Mouse (Mus musculus) layer of hippocampus, postnatal 36 days (tissue): Measurements from ENCODE around the gene Zdhhc14. TPM values are rescaled to one million over a fixed set of nuclear protein-coding genes. Genes with fewer than 3 reads are reported as not detected.

ENCODE experiments used
- DNase-seq, 2 experiments: peaks; one replicate each; pipeline ENCODE4 v3.0.0; 2022
- total RNA-seq, 2 experiments: library from RNA; stranded (reverse); gene quantifications; 2 replicates each; pipeline ENCODE4 v1.2.3; 2021

Gene Zdhhc14
- total RNA-seq, 2 experiments from 2014 or later = 48.7 to 51.8 TPM

DNA sequence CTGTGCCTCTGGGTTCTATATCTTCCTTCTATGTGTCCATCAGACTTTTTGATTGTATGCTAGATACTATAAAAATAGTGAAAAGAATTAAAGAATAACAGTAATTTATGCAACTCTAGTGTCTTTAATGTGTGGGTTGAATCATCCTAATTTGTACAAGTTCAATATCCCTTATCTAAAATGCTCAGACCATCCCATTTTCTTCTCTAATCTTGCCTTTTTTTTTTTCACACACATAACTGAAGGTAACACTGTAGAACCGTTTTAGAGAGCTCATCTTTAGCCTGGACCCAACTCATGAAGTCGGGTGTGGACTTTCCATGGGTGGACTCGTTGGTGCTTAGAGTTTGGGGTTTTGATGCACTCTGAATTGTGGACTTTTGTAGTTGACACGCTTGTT lies 12.6 kb downstream of the Zdhhc14 start:
- no peak for DNase-seq

DNA sequence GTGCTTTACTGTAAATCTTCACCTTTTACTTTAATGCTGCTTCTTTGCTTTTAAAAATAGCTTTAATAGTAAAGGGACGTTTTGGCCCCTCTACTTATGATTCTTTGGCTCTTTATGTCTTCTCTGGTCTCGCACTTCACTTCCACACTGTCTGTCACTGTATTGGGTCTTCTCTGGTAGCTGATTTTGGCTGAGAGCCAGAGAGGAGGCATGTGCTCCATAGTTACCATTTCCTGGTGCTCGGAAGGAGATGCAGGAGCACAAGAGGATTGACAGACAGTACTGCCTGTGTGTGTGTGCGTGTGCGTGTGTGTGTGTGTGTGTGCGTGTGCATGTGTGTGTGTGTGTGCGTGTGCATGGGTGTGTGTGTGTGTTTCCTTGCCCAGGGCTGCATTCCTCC lies 14.2 kb downstream of the Zdhhc14 start:
- no peak for DNase-seq

DNA sequence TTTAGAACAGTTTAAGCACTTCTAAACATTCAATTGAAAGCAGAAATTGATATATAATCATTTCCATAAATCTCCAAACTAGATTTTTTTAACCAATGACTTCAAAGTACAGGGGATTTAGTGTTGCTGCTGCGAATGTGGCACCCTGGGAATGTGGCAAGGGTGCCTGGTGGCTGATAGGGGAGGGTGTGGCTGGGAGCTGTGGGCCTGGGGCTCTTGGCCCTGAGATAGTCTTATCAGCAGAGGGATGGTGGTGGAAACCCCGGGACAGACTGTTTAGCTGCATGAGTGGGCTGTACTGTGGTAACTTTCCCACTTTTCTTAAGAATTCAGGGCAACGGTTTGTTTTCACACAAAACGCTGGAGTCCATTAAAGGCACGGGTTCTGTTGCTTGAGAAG lies 14.6 kb downstream of the Zdhhc14 start:
- no peak for DNase-seq

DNA sequence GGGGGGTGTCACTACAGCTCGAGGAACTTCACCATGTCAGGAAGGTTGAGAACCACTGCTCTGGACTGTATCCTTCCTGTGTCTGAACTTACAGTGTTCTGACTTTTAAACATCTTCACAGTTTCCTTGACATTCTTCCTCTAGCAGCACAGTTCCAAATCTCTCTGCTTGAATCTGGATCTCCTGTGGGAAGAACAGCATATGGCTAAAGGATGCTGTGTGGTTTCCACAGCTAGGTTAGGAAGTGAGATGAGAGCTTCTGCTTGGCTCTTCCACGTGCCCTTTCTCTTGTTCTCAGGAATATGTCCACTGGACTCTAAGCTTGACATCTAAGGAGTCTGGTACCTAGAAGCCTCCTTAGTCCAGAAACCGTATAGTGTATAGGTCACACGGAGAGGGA lies 15.7 kb downstream of the Zdhhc14 start:
- no peak for DNase-seq

DNA sequence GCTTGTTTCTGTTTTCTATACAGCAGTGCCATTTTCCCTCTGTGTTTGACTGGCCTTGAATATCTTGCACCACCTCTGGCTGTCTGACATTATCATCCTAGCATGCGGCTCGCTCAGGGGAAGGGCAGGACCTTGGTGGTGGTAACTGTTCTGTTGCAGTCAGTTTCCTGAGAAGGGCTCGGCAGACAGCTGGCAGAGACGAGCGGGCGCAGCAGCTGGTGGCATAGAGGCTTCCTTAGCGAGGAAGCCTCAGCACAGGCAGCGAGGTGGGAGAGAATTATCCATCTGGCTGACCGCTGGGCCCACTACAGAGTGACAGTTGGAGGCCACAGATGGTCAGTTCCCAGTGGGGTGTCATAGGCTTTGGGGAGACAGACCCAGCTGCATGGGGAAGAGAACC lies 18.2 kb downstream of the Zdhhc14 start:
- no peak for DNase-seq

DNA sequence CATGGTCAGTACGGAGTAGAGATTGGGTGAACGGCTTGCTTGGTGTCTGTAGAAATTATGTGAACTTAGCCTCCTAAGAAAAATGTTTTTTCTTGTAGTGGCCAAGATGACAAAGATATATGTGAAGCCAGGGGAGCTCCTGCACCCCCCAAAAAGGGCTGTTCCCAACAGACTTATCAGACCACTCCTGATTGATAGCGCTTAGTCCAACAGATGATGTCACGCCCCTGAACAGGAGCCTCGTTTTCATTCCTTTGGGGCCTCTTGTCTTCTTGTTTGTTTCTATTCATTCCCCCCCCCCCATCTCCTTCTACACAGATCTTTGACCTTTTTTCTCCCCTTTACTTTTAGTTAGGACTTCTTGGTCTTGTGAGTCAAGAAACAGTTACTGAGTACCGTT lies 19.4 kb downstream of the Zdhhc14 start:
- DNase-seq = no peak

DNA sequence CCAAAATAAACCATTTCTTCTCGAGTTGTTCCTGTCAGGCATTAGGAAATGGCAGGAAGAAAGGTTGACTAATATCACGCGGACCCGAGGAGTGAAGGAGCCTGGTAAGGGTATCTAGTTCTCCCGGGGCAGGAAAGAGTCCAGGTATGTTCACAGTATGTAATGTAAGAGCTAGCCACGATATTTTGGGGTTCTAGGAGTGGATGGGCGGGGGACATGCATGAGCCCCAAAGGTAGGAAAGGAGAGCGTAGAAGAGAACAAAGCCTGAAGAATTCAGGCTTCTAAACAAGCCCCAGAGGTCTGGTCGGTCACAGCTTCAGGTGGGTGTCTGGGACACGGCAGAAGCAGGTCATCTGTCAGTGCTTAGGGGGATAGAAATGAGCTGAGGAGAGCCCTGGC lies 27.1 kb downstream of the Zdhhc14 start:
- no peak for DNase-seq

DNA sequence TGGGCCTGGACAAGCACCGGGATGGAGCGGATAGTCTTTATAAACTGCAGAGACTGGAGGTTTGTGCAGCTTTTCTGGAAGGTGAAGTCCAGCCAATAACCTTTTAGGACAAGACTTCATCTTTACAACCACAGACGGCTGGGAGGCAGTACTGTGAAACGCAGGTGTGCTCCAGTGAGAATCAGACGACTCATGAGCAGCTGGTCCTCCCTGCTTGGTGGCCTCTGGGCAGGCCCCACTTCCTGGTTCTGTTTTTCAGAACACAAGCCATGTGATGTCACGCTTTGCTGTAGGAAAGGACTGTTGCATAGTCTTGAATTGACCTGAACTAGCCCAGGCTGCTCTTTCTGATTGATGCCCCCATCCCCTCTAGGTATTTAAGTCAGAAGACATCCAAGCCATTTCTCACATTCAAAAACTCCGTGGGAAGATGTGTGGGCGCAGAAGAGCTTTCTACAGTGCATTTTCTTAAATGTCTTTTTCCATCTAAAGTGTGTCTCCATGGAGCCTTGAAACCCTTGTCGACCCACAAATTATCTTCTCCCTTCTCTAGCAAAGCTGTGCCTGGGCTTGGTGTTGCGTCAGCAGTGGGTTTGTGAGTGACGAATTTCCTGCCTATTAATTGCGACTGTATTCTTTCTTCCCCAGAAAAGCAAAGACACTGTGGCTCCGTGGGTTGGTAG lies 27.7 kb downstream of the Zdhhc14 start:
- no peak for DNase-seq

DNA sequence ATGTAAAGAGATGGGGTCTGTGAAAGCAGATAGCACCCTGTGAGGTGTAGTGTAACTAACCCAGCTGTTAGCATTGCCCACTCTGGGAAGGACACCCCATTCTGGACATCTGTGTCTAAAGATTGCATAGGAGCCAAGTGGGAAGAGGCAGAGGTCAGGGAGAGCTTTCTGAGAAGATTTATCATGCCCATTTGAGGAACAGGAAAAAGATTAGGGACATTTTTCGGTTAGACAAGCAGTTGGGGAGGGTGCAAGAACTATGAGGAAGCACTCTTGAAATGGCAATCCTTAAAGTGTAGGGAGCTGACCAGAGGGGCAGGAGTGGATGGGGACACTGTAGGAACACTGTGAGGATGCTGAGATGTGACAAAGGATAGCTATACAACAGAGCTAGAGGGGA lies 29.2 kb downstream of the Zdhhc14 start:
- no peak for DNase-seq

DNA sequence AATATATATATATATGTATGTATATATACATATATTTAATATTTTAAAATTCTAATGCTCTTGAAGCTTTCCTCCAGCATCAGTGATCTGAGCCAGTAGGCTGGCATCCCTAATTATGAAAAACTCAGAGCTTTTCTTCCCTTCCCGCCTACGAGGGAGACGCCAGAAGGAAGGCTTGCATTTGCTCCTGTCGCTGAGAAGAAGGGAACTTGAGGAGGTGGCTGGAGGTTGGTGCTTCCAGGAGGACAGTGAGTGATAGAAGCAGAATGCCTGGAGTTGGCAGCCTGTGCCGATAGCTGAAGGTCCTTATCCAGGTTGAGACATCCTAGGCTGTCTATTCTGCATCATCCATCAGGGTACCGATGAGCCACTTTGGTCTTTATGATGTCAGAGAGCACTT lies 37.2 kb downstream of the Zdhhc14 start:
- DNase-seq = peak; percentile 37 to 61

DNA sequence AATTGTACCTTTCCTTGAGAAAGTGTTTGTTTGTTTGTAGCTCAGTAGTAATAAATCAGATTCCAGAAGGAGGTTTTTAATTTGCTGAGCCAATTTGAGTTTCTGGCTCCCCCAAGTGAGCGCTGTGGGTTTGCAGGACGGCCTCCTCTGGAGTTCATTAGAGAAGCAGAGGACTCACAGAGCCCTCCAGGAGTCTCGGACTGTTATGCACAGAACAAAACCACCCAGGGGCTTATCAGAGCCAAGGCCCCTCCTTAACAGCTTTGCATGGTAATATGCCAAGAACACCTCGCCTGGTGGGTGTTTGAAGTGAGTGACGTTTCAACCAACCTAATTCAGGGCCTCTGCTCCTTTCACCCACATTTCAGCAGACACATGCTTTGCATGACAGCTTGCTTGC lies 40.5 kb downstream of the Zdhhc14 start:
- DNase-seq = no peak

DNA sequence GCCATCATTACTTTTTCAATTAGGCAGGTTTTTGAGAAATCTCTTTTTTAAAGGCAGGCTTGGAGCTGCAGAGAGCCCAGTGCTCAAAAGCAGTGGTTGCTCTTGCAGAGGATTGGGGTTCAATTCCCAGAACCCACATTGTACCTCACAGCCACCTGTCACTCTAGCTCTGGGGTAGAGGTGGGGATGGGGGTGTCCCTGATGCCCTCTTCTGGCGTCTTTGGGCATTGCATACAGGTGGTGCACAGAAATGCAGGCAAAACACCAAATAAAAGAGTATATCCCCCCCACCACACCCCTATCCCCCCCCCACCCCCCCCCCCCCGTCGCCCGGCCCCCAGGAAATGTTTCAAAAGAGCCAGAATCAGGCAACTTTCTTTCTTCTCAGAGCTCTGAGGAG lies 43.0 kb downstream of the Zdhhc14 start:
- no peak for DNase-seq

DNA sequence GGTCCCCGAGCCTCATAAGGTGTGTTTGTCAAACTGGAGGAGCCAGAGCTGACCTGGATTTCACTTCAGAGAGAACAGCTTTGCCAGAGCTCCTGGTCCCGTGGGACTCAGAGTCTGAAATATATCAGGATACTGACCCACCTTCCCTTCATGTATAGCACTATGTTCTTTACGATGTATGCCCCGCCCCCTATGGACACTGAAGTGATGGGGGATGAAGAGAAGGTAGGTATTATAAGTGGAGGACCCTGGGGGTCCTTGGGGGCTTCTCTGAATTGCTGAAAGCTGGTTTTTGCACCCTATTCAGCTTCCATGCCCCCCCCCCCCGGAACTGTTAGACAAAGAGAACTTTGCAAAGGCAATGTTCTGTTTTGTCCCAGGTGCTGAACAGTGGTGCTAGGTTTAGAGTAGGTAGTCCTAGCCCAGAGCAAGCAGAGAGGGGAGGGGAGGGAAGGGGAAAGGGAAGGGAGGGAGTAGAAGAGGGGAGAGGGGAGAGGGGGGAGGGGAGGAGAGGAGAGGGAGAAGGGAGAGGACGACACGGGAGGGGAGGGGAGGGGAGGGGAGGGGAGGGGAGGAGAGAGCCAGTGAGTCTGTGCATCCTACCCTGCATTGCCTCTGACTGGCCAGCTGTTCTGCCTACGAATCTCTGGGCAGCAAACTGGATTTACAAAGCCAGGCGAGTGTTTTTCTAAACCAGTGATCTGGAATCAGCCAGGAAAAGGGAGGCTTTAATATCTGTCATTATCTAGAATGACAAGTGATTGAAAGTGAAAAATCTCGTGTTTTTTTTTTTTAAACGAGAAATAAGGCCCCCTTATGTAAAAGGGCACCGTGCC lies 44.1 kb downstream of the Zdhhc14 start:
- DNase-seq = no peak

DNA sequence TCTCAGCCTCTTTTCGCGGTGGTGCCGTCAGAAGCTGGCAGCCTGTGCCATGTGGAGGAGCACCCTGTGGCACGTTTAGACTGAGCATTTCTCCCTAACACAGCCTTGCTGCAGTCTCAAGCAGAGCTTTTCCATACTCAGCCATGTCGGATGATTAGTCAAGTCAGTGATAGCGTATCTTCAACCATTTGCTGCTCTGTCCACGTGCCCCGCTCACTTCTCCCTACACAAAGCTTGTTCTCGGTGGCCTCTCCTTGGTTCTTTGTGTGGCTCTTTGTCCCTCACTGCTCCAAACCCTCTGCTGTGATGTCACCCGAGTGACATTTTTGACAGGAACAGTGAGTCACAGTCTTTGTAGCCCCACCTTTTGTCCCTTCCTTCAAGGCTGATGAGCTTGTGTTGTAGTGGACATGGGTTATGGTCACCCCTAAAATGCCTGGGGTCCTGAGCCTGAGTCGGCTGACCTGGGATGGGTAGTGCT lies 44.8 kb downstream of the Zdhhc14 start:
- no peak for DNase-seq

DNA sequence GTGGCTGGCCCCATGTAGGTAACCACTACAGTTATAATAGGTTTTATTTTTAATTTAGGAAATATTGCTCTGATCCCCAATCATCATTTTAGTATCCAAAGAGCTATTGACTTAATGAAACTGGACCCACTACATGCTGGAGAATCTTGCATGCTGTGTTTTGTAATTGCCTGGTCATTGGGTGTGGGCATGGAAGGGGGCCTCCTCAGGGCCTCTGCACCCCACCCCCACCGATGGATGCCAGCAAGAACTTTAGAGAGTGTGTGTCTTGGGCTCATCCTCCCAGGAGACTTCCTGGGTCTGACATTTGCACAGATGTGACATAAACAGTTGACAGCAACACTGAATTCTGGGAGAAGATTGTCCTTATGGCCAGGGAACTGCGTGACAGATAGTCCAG lies 49.8 kb downstream of the Zdhhc14 start:
- no peak for DNase-seq

DNA sequence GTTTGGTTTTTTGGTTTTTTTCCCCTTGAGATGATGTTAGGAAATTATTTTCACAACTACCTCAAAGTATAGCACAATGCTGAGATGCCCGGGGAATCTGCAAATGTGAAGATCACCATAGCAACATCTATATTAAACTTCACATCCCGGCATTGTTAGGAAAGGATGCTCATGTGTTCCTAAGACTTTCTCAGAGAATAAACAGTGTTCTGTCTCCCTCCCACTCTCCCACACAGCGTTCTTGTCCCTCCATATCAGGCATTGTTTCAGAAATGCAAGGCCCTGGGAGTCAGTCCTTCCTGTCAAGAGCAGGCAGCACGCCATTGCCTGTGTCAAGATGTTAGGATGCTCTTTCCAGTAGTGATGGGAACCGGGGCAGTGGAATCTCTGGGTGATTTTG lies 51.7 kb downstream of the Zdhhc14 start:
- DNase-seq = no peak

DNA sequence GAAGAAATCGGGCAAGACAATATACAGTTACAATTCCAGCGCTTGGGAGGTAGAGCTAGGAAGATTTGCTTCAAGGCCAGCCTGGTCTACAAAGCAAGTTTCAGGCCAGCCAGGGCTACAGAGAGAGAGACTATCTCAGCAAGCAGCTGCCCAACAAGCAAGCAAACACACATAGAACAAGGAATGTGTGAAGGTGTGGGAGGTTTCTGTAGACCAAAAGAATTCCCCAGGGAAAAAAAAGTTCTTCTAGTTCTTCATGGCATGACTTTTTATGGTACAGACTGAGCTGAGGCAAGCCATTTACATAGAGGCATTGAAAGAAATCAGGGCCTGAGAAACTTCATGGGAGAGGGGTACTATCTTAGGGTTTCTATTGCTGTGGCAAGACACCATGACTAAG lies 52.7 kb downstream of the Zdhhc14 start:
- DNase-seq = no peak

DNA sequence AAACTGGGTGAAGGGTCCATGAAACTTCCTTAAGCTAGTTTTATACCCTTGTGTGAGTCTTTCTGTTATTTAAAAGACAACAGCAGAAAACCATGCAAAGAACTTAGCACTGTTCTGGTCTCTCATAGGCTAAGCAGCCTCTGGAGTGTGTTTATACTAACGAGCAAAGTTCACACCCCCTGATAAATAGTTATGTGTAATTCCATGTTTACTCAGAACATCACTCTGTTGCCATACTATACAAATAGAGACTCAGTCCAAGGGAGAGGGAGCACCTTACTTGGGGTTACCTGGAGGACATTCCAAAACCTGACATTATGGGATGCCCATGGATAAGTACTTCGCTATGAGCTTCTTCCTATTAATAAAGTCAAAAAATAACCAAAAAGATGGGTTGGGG lies 56.2 kb downstream of the Zdhhc14 start:
- no peak for DNase-seq

DNA sequence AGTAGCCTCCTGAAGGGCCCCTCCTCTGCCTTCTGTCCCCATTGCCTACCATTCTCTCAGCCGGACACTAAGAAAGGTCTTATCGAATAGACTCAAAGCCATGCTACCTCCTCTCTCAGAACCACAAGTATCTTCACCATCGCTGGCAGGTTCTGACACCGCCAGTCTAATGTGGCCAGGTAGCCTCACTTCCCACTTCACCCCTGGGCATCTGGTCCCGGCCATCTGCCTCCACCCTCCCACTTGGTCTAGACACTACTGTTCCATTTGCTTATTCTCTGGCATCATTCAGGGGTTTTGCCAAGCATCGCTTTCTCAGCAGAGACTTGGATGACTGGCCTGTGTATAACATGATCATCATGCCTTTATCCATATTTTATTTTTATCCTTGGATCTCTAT lies 57.1 kb downstream of the Zdhhc14 start:
- DNase-seq = no peak

DNA sequence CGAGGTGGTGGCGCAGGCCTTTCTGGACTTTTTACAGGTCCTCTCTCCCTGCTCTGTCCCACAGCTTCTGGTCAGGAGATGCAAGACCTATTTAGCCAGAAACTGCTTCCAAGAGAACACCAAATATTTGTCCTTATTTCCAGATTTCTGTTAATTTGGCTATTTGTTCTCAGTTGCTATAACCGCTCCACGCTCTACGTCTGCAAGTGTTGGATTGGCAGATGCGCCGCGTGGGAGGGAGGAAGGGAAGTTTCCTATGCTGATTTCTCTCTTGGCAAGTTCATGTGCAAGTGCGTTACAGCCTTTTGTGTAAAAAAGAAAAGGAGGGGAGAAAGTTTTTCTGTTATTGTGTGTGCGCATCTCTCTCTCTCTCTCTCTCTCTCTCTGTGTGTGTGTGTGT lies 58.1 kb downstream of the Zdhhc14 start:
- peak; percentile 68 to 70 for DNase-seq

DNA sequence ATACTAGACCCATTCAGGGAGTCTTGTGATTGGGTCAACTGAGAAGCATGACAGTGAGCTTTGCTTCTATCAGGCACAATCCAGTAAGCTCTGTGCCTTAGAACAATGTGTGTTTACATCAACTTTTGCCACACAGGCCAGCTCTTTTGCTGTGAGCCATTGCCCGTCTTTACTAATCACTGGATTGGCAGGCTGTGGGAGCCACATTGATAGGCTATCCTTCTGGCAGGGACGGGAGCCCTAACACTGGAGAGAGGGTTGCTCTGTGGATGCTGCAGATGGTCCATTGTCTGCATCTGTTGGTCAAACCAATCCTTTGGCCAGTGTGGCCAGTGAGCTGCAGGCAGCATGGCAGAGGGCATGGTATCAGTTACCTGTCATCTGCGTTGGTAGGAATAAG lies 58.8 kb downstream of the Zdhhc14 start:
- no peak for DNase-seq

DNA sequence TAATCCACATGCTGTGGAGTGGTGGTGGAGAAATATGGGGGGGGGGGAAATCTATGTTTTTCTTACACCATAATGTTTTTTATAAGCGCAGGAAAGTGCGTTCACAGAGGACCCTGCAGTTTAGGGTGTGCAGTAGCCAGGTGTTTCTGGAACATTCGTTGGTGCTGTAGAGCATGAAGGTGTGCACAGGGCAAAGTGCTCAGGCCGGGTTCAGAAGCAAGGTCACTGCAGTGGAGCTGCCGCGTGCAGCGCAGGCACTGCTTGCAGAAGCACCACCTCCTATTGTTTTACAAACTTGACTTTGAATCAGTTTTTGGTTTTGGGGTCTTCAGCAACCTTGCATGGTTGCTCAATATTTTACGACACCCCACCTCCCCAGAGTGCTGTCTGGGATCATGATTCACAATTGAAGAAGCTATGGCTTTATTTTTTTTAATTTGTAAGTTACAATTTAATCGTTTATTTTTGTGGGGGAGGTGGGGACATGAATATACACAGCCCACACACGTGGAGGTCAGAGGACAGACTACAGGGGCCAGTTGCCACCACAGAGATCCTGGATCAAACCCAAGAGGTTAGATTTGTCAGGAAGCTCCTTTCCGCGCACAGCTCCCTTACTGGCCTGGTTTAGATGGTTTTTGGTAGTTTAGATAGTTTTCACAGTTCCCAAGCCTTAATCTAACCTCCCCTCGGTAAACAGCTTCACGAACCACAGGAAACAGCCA lies 59.8 kb downstream of the Zdhhc14 start:
- no peak for DNase-seq

DNA sequence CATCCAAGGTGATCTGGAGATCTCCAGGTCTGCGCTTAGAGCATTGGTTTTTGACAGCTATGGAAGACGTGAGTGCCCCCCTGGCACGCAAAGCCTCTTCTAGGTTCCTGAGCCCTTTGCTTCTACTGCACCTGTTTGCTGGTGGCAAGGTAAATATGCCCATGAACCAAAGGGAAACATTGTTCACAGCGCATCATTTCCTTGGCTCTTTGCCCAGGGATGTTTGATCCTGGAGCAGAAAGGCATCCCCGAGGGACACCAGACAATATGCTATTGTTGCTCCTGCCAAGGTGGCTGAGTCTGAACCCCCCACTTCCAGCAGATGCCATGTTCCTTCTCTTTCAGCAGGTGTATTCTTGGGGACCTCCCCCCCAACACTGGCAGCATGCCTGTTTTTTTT lies 61.2 kb downstream of the Zdhhc14 start:
- no peak for DNase-seq

DNA sequence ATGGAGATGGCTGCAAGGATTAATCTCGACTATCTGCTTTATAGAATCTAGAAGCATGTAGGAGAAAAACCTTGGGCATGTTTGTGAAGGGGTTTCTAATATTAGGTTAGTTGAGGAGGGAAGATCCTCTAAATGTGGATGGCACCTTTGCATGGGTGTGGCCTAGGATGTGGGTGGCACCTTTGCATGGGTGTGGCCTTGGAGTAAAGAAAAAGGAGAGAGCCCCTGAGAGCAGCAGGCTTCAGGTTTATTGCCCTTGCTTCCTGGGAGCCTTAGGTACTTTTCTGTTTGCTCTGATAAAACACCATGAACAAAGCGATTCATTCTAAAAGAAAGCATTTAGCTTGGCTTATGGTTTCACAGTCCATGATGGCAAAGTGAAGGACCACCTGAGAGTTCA lies 62.2 kb downstream of the Zdhhc14 start:
- no peak for DNase-seq
